Mouse (Mus musculus) frontal cortex, postnatal 14 days (tissue): Measurements from ENCODE around the gene Lingo2.

Source experiments
- DNase-seq, 2 experiments: peaks; one replicate each; pipeline ENCODE4 v3.0.0; 2022; ENCODE audit warnings: low spot score in 2 of 2

The Lingo2 gene

GRCm38 (mm10) chr4:36951150-36951954 lies at the start of gene Lingo2:
Lingo2 (minus strand) TSS chr4:36951747.
- peak; percentile 23 to 40 for DNase-seq

GRCm38 (mm10) chr4:36973358-36973757 lies 21.8 kb upstream of the Lingo2 start:
- no peak for DNase-seq

GRCm38 (mm10) chr4:36952431-36953429 lies 1.2 kb upstream of the Lingo2 start:
- DNase-seq = peak; percentile 19 to 28

GRCm38 (mm10) chr4:36951955-36952215 lies 338 bp upstream of the Lingo2 start:
- peak in 1 of 2 experiments; percentile 12 for DNase-seq

GRCm38 (mm10) chr4:36950790-36951149 lies 777 bp downstream of the Lingo2 start:
- DNase-seq = peak in 1 of 2 experiments; percentile 12

- peak; percentile 62 to 75 for DNase-seq
Measured at GRCm38 (mm10) chr4:36950021-36950751, 1.4 kb downstream of the Lingo2 start.

- no peak for DNase-seq
Measured at GRCm38 (mm10) chr4:36890810-36891209, 60.7 kb downstream of the Lingo2 start.

- DNase-seq = no peak
Measured at GRCm38 (mm10) chr4:36890365-36890764, 61.2 kb downstream of the Lingo2 start.

GRCm38 (mm10) chr4:36874781-36875180 lies 76.8 kb downstream of the Lingo2 start:
- no peak for DNase-seq

- DNase-seq = no peak
Measured at GRCm38 (mm10) chr4:36824982-36825381, 126.6 kb downstream of the Lingo2 start.

- DNase-seq = no peak
Measured at GRCm38 (mm10) chr4:36821914-36822313, 129.6 kb downstream of the Lingo2 start.

GRCm38 (mm10) chr4:36775088-36775487 lies 176.5 kb downstream of the Lingo2 start:
- no peak for DNase-seq

GRCm38 (mm10) chr4:36730691-36731090 lies 220.9 kb downstream of the Lingo2 start:
- DNase-seq = no peak

GRCm38 (mm10) chr4:36716411-36716810 lies 235.1 kb downstream of the Lingo2 start:
- no peak for DNase-seq

GRCm38 (mm10) chr4:36698888-36699287 lies 252.7 kb downstream of the Lingo2 start:
- no peak for DNase-seq

GRCm38 (mm10) chr4:36696810-36697209 lies 254.7 kb downstream of the Lingo2 start:
- DNase-seq = no peak

- no peak for DNase-seq
Measured at GRCm38 (mm10) chr4:36659920-36660319, 291.6 kb downstream of the Lingo2 start.

GRCm38 (mm10) chr4:36647753-36648152 lies 303.8 kb downstream of the Lingo2 start:
- no peak for DNase-seq

- DNase-seq = no peak
Measured at GRCm38 (mm10) chr4:36635666-36636065, 315.9 kb downstream of the Lingo2 start.

GRCm38 (mm10) chr4:36576801-36577200 lies 374.7 kb downstream of the Lingo2 start:
- no peak for DNase-seq

- no peak for DNase-seq
Measured at GRCm38 (mm10) chr4:36576256-36576655, 375.3 kb downstream of the Lingo2 start.

- no peak for DNase-seq
Measured at GRCm38 (mm10) chr4:36566544-36566943, 385.0 kb downstream of the Lingo2 start.
